Mouse (Mus musculus) erythroblast, embryonic 14.5 days (primary cell): ENCODE results near the gene Baz2b.

Experiments
- GATA1 ChIP-seq: IDR thresholded peaks from 2 replicates; pipeline ENCODE4 v1.6.1; 2012; ENCODE audit warnings: low read length, inconsistent platforms, mixed read lengths
- TAL1 ChIP-seq: IDR thresholded peaks from 3 replicates; pipeline ENCODE4 v1.6.1; 2012; ENCODE audit warnings: low read length, inconsistent platforms, mixed read lengths

DNA sequence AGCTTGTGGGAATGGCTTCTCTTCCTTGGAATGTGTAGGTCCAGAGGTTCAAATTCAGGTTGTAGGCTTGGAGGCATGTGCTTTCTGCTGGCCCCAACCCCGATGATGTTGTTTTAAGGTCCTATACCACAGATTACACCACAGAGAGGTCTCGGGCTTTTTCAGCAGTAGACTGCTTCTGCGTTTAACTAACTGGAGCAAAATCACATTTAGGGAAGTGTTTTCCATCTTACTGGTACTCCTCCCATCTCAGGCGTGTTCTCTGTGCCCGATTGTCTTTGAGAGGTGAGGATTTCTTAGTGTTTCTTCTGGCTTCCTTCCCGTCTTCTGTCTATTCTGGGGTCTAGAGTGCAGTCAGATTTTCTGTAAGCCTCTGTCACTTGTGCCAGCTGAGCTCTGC is 8.0 kb upstream of the Baz2b start:
- TF ChIP-seq GATA1 (no peak), TAL1 (no peak)
